Mouse (Mus musculus) lung, embryonic 16.5 days (tissue): Measurements from ENCODE around the gene Rassf1. TPM values are rescaled to one million over a fixed set of nuclear protein-coding genes. Genes with fewer than 3 reads are reported as not detected.

Experiments
- ATAC-seq: fragments of 200-750 bp; cut with Nextera tagmentation; 2 replicates; pipeline ENCODE4 v1.8.0; 2017; ENCODE audit warnings: low read depth, mild to moderate bottlenecking, moderate library complexity
- H3K27ac ChIP-seq: fragments of 300-500 bp; sonication (generic); 2 replicates; pipeline ENCODE4 v1.5.1; 2014; ENCODE audit warnings: mild to moderate bottlenecking, control low read depth, low read length
- H3K27me3 ChIP-seq: fragments of 300-500 bp; sonication (generic); 2 replicates; pipeline ENCODE4 v1.6.1; 2014; ENCODE audit warnings: low read depth, low read length, mixed read lengths; ENCODE audit not compliant: control insufficient read depth, insufficient read depth
- H3K36me3 ChIP-seq: fragments of 300-500 bp; sonication (generic); 2 replicates; pipeline ENCODE4 v1.6.1; 2014; ENCODE audit warnings: low read length; ENCODE audit not compliant: control insufficient read depth, insufficient read depth
- H3K4me1 ChIP-seq: fragments of 300-500 bp; sonication (generic); replicated peaks from 2 replicates; pipeline ENCODE4 v1.6.1; 2014; ENCODE audit warnings: low read length, mixed read lengths; ENCODE audit not compliant: control insufficient read depth, insufficient read depth
- H3K4me2 ChIP-seq: fragments of 300-500 bp; sonication (generic); 2 replicates; pipeline ENCODE4 v1.6.1; 2014; ENCODE audit warnings: low read depth, low read length, control low read depth
- H3K4me3 ChIP-seq: fragments of 300-500 bp; sonication (generic); 2 replicates; pipeline ENCODE4 v1.5.1; 2014; ENCODE audit warnings: mild to moderate bottlenecking, low read length, control low read depth
- H3K9ac ChIP-seq: fragments of 300-500 bp; sonication (generic); 2 replicates; pipeline ENCODE4 v1.6.1; 2014; ENCODE audit warnings: low read length, control low read depth
- H3K9me3 ChIP-seq: fragments of 300-500 bp; sonication (generic); 2 replicates; pipeline ENCODE4 v1.6.1; 2016; ENCODE audit warnings: low read length; ENCODE audit not compliant: control insufficient read depth
- WGBS: fragments of 180-500 bp; shearing (Covaris S2); extraction: QIAGEN DNeasy Blood & Tissue Kit; methylation state at CpG from one replicate; pipeline ENCODE4 v1.1.7; 2014; 5-methylcytosine and 5-hydroxymethylcytosine counted together
- polyA plus RNA-seq: library from polyadenylated mRNA; unstranded; fragments of >200 nt; fragmentation: Nextera tagmentation; extraction: Ambion mirVana; gene quantifications from 2 replicates; pipeline ENCODE4 v1.2.1, GENCODE M21; 2015

Rassf1 gene
- polyA plus RNA-seq, 1 experiment from 2014 or later: 55.4 TPM

DNA sequence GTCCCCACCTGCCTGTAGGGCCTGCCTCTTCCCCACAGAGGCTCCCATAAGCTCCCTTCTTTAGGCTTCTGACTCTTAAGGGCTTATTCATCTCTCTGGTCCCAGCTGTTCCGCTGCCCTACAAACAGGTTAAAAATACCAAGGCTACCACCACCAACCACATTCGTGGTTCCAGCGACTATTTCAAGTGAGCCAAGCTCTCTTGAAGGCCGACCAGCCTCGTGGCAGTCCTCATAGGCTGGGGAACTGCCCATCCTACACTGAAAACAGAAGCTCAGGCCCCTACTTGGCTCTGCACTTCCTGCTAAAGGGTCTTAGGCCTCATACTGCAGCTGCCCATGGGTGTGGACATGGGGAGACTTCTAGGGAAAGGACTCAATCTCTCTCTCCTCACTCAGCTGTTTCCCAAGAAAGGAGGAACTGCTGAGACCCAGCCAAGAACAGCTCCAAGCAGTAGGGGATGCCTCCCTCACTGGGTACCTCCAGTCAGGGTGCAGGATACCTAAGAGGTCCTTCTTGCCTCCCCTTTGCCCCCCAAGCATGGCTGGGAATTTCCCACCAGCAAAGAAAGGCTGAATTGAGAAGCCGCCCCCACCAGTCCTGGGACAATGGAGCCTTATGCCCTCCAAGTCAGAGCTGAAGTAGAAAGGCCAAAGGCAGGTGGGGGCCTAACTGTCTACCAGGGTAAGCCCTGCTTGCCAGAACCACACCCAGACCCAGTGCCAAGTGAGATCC lies 60.3 kb downstream of the Rassf1 start:
- peak overlapping the region; percentile 73 for H3K9ac ChIP-seq
- H3K36me3 ChIP-seq: peaks cover 21% of the 10 kb centered on the region
- H3K27me3 ChIP-seq: no peaks in the 10 kb centered on the region
- H3K27ac ChIP-seq: peak overlapping the region; percentile 94
- peak overlapping the region; percentile 86 for H3K4me2 ChIP-seq
- H3K4me3 ChIP-seq: peak overlapping the region; percentile 48; the same call in 1 of the 2 replicates
- 40% methylated on average over 6 of the region's 6 CpGs for WGBS
- H3K9me3 ChIP-seq: no peaks in the 10 kb centered on the region
- no peak for ATAC-seq
- peaks cover 40% of the 10 kb centered on the region for H3K4me1 ChIP-seq

Other genes with a start within 250 kb of the Rassf1 start
- 11.5 and 12.4 TPM in 2 replicates for gene Hemk1, start 213.2 kb upstream of the Rassf1 start, polyA plus RNA-seq
- 0.83 and 0.85 TPM in 2 replicates for gene 6430571L13Rik, start 211.0 kb upstream of the Rassf1 start, polyA plus RNA-seq
- 0.38 and 0.60 TPM in 2 replicates for gene Cacna2d2, start 151.9 kb upstream of the Rassf1 start, polyA plus RNA-seq
- 39.0 and 39.4 TPM in 2 replicates for gene Tmem115, start 17.6 kb upstream of the Rassf1 start, polyA plus RNA-seq
- 27.6 and 32.9 TPM in 2 replicates for gene Cyb561d2, start 9.4 kb upstream of the Rassf1 start, polyA plus RNA-seq
- 41.9 and 43.7 TPM in 2 replicates for gene Nprl2, start 9.3 kb upstream of the Rassf1 start, polyA plus RNA-seq
- 16.7 and 19.7 TPM in 2 replicates for gene Zmynd10, start 4.3 kb upstream of the Rassf1 start, polyA plus RNA-seq
- gene Tusc2, start 11.7 kb downstream of the Rassf1 start, polyA plus RNA-seq: 35.6 and 41.6 TPM in 2 replicates
- gene Hyal2, start 16.4 kb downstream of the Rassf1 start, polyA plus RNA-seq: 101 and 102 TPM in 2 replicates
- 10.1 and 13.8 TPM in 2 replicates for gene Hyal1, start 25.4 kb downstream of the Rassf1 start, polyA plus RNA-seq
- 22.3 and 23.0 TPM in 2 replicates for gene Naa80, start 27.3 kb downstream of the Rassf1 start, polyA plus RNA-seq
- gene Hyal3, start 29.3 kb downstream of the Rassf1 start, polyA plus RNA-seq: 0.97 and 1.6 TPM in 2 replicates
- gene Ifrd2, start 36.1 kb downstream of the Rassf1 start, polyA plus RNA-seq: 44.1 and 51.9 TPM in 2 replicates
- 11.8 and 12.5 TPM in 2 replicates for gene Sema3b, start 57.7 kb downstream of the Rassf1 start, polyA plus RNA-seq
- 457 and 458 TPM in 2 replicates for gene Gnai2, start 83.8 kb downstream of the Rassf1 start, polyA plus RNA-seq
- gene Slc38a3, start 118.0 kb downstream of the Rassf1 start, polyA plus RNA-seq: 4.5 and 5.4 TPM in 2 replicates
- 0.65 and 1.2 TPM in 2 replicates for gene Gnat1, start 128.2 kb downstream of the Rassf1 start, polyA plus RNA-seq
- 10.4 and 11.8 TPM in 2 replicates for gene Sema3f, start 158.9 kb downstream of the Rassf1 start, polyA plus RNA-seq
- 212 and 220 TPM in 2 replicates for gene Rbm5, start 219.4 kb downstream of the Rassf1 start, polyA plus RNA-seq